Mouse (Mus musculus) hindlimb bud, embryonic 11.5 days (tissue): ENCODE measurements around the gene Akirin2.

Experiments used
- DNase-seq: peaks from one replicate; pipeline ENCODE4 v3.0.0-alpha.2; 2012; ENCODE audit warnings: low read depth, low spot score; ENCODE audit errors: extremely low spot score

Akirin2 gene

GRCm38 (mm10) chr4:34583427-34583826 lies 32.7 kb downstream of the Akirin2 start:
- DNase-seq = no peak

GRCm38 (mm10) chr4:34584871-34585607 lies 34.3 kb downstream of the Akirin2 start:
- no peak for DNase-seq

GRCm38 (mm10) chr4:34603123-34603522 lies 52.4 kb downstream of the Akirin2 start:
- no peak for DNase-seq

- DNase-seq = no peak
Measured at GRCm38 (mm10) chr4:34606658-34607057, 55.9 kb downstream of the Akirin2 start.

GRCm38 (mm10) chr4:34613571-34614145 lies 62.9 kb downstream of the Akirin2 start:
- no peak for DNase-seq

GRCm38 (mm10) chr4:34614630-34615094 lies 63.9 kb downstream of the Akirin2 start, which contains the start of the genes Orc3 and Rars2:
Gene Orc3 (minus strand): TSS chr4:34614944.
Gene Rars2 (plus strand): TSS chr4:34614957.
- peak; percentile 57 for DNase-seq

- no peak for DNase-seq
Measured at GRCm38 (mm10) chr4:34615303-34615702, 64.6 kb downstream of the Akirin2 start.

GRCm38 (mm10) chr4:34616146-34616545 lies 65.4 kb downstream of the Akirin2 start:
- DNase-seq = no peak
